Mouse (Mus musculus) cerebellum, postnatal 25 days (tissue): ENCODE measurements around the gene Borcs6.
A peak's percentile ranks its signal among the peaks of the same experiment; 100 is the strongest.

Source experiments
- DNase-seq, 2 experiments: peaks; one replicate each; pipeline ENCODE4 v3.0.0; 2021; ENCODE audit warnings: mixed read lengths in 2 of 2

Borcs6 gene

GRCm38 (mm10) chr11:69050748-69051147 is 8.8 kb upstream of the Borcs6 start:
- DNase-seq: no peak

- no peak for DNase-seq
Measured at GRCm38 (mm10) chr11:69051771-69052170, 7.7 kb upstream of the Borcs6 start.

- DNase-seq: no peak
Measured at GRCm38 (mm10) chr11:69052824-69053421, 6.6 kb upstream of the Borcs6 start.

- no peak for DNase-seq
Measured at GRCm38 (mm10) chr11:69053848-69054247, 5.7 kb upstream of the Borcs6 start.

- no peak for DNase-seq
Measured at GRCm38 (mm10) chr11:69058265-69058664, 1.3 kb upstream of the Borcs6 start.

GRCm38 (mm10) chr11:69058729-69059356 is 674 bp upstream of the Borcs6 start:
- peak in 1 of 2 experiments; percentile 34 for DNase-seq

GRCm38 (mm10) chr11:69059975-69060411 is 476 bp downstream of the Borcs6 start:
- DNase-seq: peak in 1 of 2 experiments; percentile 77

- DNase-seq: peak; percentile 66
Measured at GRCm38 (mm10) chr11:69060448-69061254, 1.1 kb downstream of the Borcs6 start.

GRCm38 (mm10) chr11:69061255-69061912 is 1.9 kb downstream of the Borcs6 start:
- peak; percentile 25 to 50 for DNase-seq

- DNase-seq: peak; percentile 76 to 88
Measured at GRCm38 (mm10) chr11:69062194-69062760, 2.8 kb downstream of the Borcs6 start.

GRCm38 (mm10) chr11:69062761-69063224 is 3.3 kb downstream of the Borcs6 start:
- DNase-seq: peak; percentile 95 to 97

GRCm38 (mm10) chr11:69063413-69064201 is 4.1 kb downstream of the Borcs6 start:
- DNase-seq: peak; percentile 88 to 91

- no peak for DNase-seq
Measured at GRCm38 (mm10) chr11:69064259-69065133, 5.0 kb downstream of the Borcs6 start.

- peak in 1 of 2 experiments; percentile 33 for DNase-seq
Measured at GRCm38 (mm10) chr11:69065394-69065925, 5.9 kb downstream of the Borcs6 start.

- DNase-seq: peak; percentile 72 to 77
Measured at GRCm38 (mm10) chr11:69066163-69066861, 6.8 kb downstream of the Borcs6 start.

- DNase-seq: peak; percentile 94 to 96
Measured at GRCm38 (mm10) chr11:69066956-69067355, 7.4 kb downstream of the Borcs6 start.

- no peak for DNase-seq
Measured at GRCm38 (mm10) chr11:69067601-69068000, 8.1 kb downstream of the Borcs6 start.

- DNase-seq: peak in 1 of 2 experiments; percentile 53
Measured at GRCm38 (mm10) chr11:69070093-69070492, 10.6 kb downstream of the Borcs6 start.

GRCm38 (mm10) chr11:69070590-69071222 is 11.2 kb downstream of the Borcs6 start, which contains the start of gene Tmem107:
Tmem107 (plus strand) TSS chr11:69070806.
- DNase-seq: peak; percentile 96 to 97
